In the genomic region with DNA sequence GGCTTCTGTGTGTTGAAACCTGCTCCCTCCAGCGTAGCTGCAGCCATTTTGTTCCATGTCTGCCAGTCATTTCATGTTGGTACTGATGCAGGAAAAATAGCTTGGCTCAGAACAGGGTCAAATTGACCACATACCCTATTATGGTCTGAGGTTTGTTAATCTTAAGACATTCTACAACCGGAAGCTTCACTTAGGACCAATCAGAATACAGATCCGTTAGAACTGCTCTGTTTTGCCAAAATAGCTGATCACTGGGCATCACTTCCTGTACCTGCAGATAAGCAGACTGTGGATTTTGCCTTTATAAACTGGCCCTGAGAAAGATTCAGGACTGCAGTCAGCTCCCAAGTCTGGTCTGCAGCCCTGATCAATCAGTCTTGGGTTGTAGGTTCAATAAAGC, we compare ENCODE assay signal across 28 mouse cellular contexts. TPM values are rescaled to one million over a fixed set of nuclear protein-coding genes. Genes with fewer than 3 reads are reported as not detected.
A peak's percentile ranks its signal among the peaks of the same experiment; 100 is the strongest.
DNase-seq lines count a peak whose midpoint lies in the region; ATAC-seq lines count a peak whose summit lies in the region.
"Had no signal": no experiment of that assay in that cellular context is flagged by ENCODE, and none has a peak within 500 bp of the region (broad histone marks: within the 10 kb centered on the region; RNA-seq: fewer than 3 reads in every experiment).

No protein-coding gene starts in this region.

- no peak overlapping the region for H3K9ac ChIP-seq in hindbrain, embryonic 12.5 days

- ATAC-seq in common myeloid progenitor, adult 5-6 weeks (replicated peaks; ENCODE audit: low read depth, poor library complexity, severe bottlenecking), result peak; percentile 56
- ATAC-seq in granulocyte monocyte progenitor cell, adult 5-6 weeks (replicated peaks; ENCODE audit: poor library complexity, severe bottlenecking), result 0 out of 2 replicates have a peak, but pooled peaks have one; percentile 27
- no peak for ATAC-seq in erythroblast, adult 5-6 weeks (replicated peaks; ENCODE audit: low FRiP score, poor library complexity, severe bottlenecking)
- no peak for ATAC-seq in hindbrain, embryonic 12.5 days (ENCODE audit: low FRiP score)
- ATAC-seq: activated CD4-positive, CD25-positive, alpha-beta regulatory T cell, adult 4 months; CD4-positive, CD25-positive, alpha-beta regulatory T cell, adult 4 months; Patski had no signal

- H3K36me3 ChIP-seq in hindbrain, embryonic 12.5 days, result no peaks in the 10 kb centered on the region
- H3K36me3 ChIP-seq: G1E had no signal

- H3K4me3 ChIP-seq in hindbrain, embryonic 12.5 days, result no peak overlapping the region

- H3K9me3 ChIP-seq in hindbrain, embryonic 12.5 days (replicated peaks), result no peaks in the 10 kb centered on the region
- H3K9me3 ChIP-seq: G1E had no signal

- peaks cover 14% of the 10 kb centered on the region for H3K27me3 ChIP-seq in hindbrain, embryonic 12.5 days
- H3K27me3 ChIP-seq: CH12.LX had no signal

- H3K27ac ChIP-seq in hindbrain, embryonic 12.5 days, result no peak overlapping the region

- no peaks in the 10 kb centered on the region for H3K4me1 ChIP-seq in hindbrain, embryonic 12.5 days

- no peak overlapping the region for H3K4me2 ChIP-seq in hindbrain, embryonic 12.5 days (replicated peaks)

- peak; percentile 58 for DNase-seq in 416B (ENCODE audit: low read depth)
- DNase-seq in heart, adult 11 months, result no peak
- DNase-seq: adrenal gland, adult 2 months; adrenal gland, adult 8-10 months; adrenal gland, postnatal 10 days; adrenal gland, postnatal 14 days; adrenal gland, postnatal 25 days; adrenal gland, postnatal 36 days; B cell, adult 2 months; cerebellum, adult 11 months; cerebellum, adult 11-12 months; cerebellum, adult 18-20 months; cerebellum, adult 2 months had no signal

- 89% methylated on average over 3 of the region's 3 CpGs for WGBS in hindbrain, embryonic 12.5 days

RNA-seq across cellular contexts. Expression of a gene that starts 33.3 kb away (rescaled TPM):
- total RNA-seq in common myeloid progenitor, adult 5-6 weeks (2017), result not detected in 2 replicates
- total RNA-seq in granulocyte monocyte progenitor cell, adult 5-6 weeks (2014; fragmentation: Nextera tagmentation), result 0.38 TPM in 1 of 2 replicates, not detected in the other
- not detected in 2 replicates for total RNA-seq in granulocyte monocyte progenitor cell, adult 5-6 weeks (2017)
- total RNA-seq in erythroblast, adult 5-6 weeks (2015; ENCODE audit: low replicate concordance), result 1.7 TPM in 1 of 2 replicates, not detected in the other
- total RNA-seq in erythroblast, adult 5-6 weeks (2017; ENCODE audit: low replicate concordance), result not detected in 2 replicates
- 0.09 and 0.13 TPM in 2 replicates for polyA plus RNA-seq in hindbrain, embryonic 12.5 days (2016; fragmentation: Nextera tagmentation; extraction: Ambion mirVana)
- total RNA-seq: MEL had no signal
- polyA plus RNA-seq: G1E had no signal

RNA-seq across cellular contexts. Expression of a gene that starts 58.8 kb away (rescaled TPM):
- total RNA-seq in common myeloid progenitor, adult 5-6 weeks (2017), result not detected in 2 replicates
- not detected in 2 replicates for total RNA-seq in granulocyte monocyte progenitor cell, adult 5-6 weeks (2014; fragmentation: Nextera tagmentation)
- total RNA-seq in granulocyte monocyte progenitor cell, adult 5-6 weeks (2017), result not detected in 2 replicates
- not detected in 2 replicates for total RNA-seq in erythroblast, adult 5-6 weeks (2015; ENCODE audit: low replicate concordance)
- not detected in 2 replicates for total RNA-seq in erythroblast, adult 5-6 weeks (2017; ENCODE audit: low replicate concordance)
- polyA plus RNA-seq in hindbrain, embryonic 12.5 days (2016; fragmentation: Nextera tagmentation; extraction: Ambion mirVana), result not detected in 2 replicates
- total RNA-seq: adrenal gland, adult 18-20 months; adrenal gland, adult 2 months; adrenal gland, adult 8-10 months; adrenal gland, postnatal 10 days; adrenal gland, postnatal 14 days; adrenal gland, postnatal 25 days; adrenal gland, postnatal 36 days; adrenal gland, postnatal 4 days; CH12.LX; ES-E14; G1E; MEL had no signal
- polyA plus RNA-seq: adrenal gland, adult 2 months; brain, embryonic 14.5 days; C2C12; CD4-positive, CD25-positive, alpha-beta regulatory T cell, adult 4 months; cerebellum, adult 2 months; G1E; Patski had no signal

Comparison
In these comparisons a context has a peak if more than half of its experiments do, and no peak if none do; other contexts are left out.
1. ATAC-seq: peak in common myeloid progenitor, adult 5-6 weeks (single experiment) and granulocyte monocyte progenitor cell, adult 5-6 weeks (single experiment); none in erythroblast, adult 5-6 weeks (single experiment) and hindbrain, embryonic 12.5 days (single experiment).